Mouse (Mus musculus) adrenal gland, postnatal 10 days (tissue): ENCODE measurements around the gene Vmn1r224. TPM values are rescaled to one million over a fixed set of nuclear protein-coding genes. Genes with fewer than 3 reads are reported as not detected.

Experiments used
- DNase-seq: peaks from one replicate; pipeline ENCODE4 v3.0.0; 2021; ENCODE audit warnings: mixed read lengths
- long read RNA-seq, 2 experiments: library from polyadenylated mRNA; stranded (forward); transcript quantifications; one replicate each; pipeline ENCODE4 v2.0.0; 2021
- total RNA-seq, 2 experiments: library from RNA; stranded (reverse); gene quantifications; 2 replicates each; pipeline ENCODE4 v1.2.3; 2021

Gene Vmn1r224
- not detected for total RNA-seq
- long read RNA-seq, experiment 1: 0 reads
- long read RNA-seq, experiment 2: 0 reads

- DNase-seq: no peak
Observed at GRCm38 (mm10) chr17:20413846-20414245, at the start of gene Vmn1r224. Gene Vmn1r224, plus strand, starts transcription at chr17:20414146.

- no peak for DNase-seq
Observed at GRCm38 (mm10) chr17:20399105-20399504, 14.8 kb upstream of the Vmn1r224 start.

GRCm38 (mm10) chr17:20439263-20439662 is 25.3 kb downstream of the Vmn1r224 start:
- no peak for DNase-seq

- DNase-seq: no peak
Observed at GRCm38 (mm10) chr17:20473311-20473710, 59.4 kb downstream of the Vmn1r224 start.

Other genes with a start within 250 kb of the Vmn1r224 start
- not detected for gene Fpr-rs6, start 231.0 kb upstream of the Vmn1r224 start, total RNA-seq
- gene Vmn2r105, start 179.1 kb upstream of the Vmn1r224 start, total RNA-seq: not detected
- not detected for gene Vmn2r106, start 128.6 kb upstream of the Vmn1r224 start, total RNA-seq
- not detected for gene Vmn2r107, start 68.9 kb upstream of the Vmn1r224 start, total RNA-seq
- gene Vmn2r108, start 67.2 kb downstream of the Vmn1r224 start, total RNA-seq: not detected
- not detected for gene Vmn1r225, start 84.0 kb downstream of the Vmn1r224 start, total RNA-seq
- not detected for gene Vmn2r109, start 150.6 kb downstream of the Vmn1r224 start, total RNA-seq
- gene Vmn2r110, start 182.3 kb downstream of the Vmn1r224 start, total RNA-seq: not detected
- gene Fpr-rs3, start 210.7 kb downstream of the Vmn1r224 start, total RNA-seq: not detected